Mouse (Mus musculus): ENCODE data around the gene 4930426L09Rik. TPM values are rescaled to one million over a fixed set of nuclear protein-coding genes. Genes with fewer than 3 reads are reported as not detected.

Gene 4930426L09Rik
- total RNA-seq (2023), result 1 to 10 TPM; 1.2 to 1.4 TPM

GRCm38 (mm10) chr2:18998054-18998478 lies at the start of gene 4930426L09Rik, which contains the start of gene Pip4k2a:
Gene 4930426L09Rik (plus strand): TSS chr2:18998343.
Gene Pip4k2a (minus strand): TSS chr2:18998126.

Other genes with a start within 250 kb of the 4930426L09Rik start
- 10 to 100 TPM; 66.3 to 72.9 TPM for gene Pip4k2a, start 217 bp upstream of the 4930426L09Rik start, total RNA-seq (2023)
- gene Armc3, start 201.0 kb downstream of the 4930426L09Rik start, total RNA-seq (2023), result 1 to 10 TPM; 2.6 to 3.0 TPM